In the genomic region with DNA sequence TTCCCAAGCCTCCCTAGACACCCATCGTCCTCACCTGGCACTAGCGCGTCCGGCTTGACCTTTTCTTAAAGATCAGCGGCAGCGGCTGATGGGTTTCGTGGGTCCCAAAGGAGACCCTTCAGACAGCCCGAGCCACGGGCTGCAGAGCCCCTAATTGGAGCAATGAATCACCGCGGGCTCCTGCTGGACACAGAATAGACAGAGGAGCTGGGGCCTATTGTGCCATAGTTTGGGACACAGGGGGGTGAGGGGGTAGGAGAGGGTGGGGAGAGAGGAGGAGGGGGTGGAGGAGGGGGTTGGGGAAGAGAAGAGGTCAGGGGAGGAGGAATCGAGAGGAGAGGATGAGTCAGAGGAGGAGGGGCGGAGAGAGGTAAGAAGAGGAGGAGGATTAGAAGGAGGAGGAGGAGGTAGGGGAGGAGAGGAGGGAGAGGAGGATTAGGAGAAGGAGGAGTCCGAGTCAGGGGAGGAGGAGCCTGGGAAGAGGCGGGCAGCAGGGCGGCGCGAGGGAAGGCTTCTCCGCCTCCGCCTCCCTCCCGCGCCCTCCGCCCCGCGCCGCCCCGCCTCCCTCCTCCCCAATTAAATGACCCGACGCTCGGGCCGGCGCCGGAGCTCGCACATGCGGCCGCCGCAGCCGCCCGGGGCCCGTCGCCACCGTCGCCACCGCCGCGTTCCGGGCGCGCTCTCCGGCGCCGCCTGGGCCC, we compare ENCODE assay signal across 8 mouse cellular contexts. TPM values are rescaled to one million over a fixed set of nuclear protein-coding genes. Genes with fewer than 3 reads are reported as not detected.
DNase-seq lines count a peak whose midpoint lies in the region; ATAC-seq and TF ChIP-seq lines count a peak whose summit lies in the region.

A gene (plus strand): TSS at position 566 of the 701 bp plus-strand sequence.

- peak within 1 kb of the TSS; percentile 94 for H3K4me2 ChIP-seq in forebrain, embryonic 13.5 days

- WGBS in forebrain, embryonic 13.5 days = 0% methylated on average over 27 of the region's 52 CpGs
- 10% methylated on average over 38 of the region's 52 CpGs for WGBS in lung, adult 2 months

- peak within 1 kb of the TSS; percentile 71 for H3K9ac ChIP-seq in forebrain, embryonic 13.5 days

- H3K9me3 ChIP-seq in forebrain, embryonic 13.5 days (replicated peaks) = no peaks in the 10 kb centered on the region

- peak; percentile 90 for DNase-seq in ZHBTc4 (ENCODE audit: low read depth, low spot score)
- DNase-seq in cerebellum, adult 11-12 months = peak; percentile 77
- peak; percentile 82 to 83 for DNase-seq in heart, postnatal 36 days
- peak; percentile 61 to 82 for DNase-seq in layer of hippocampus, adult 2 months (ENCODE audit: low spot score in 2 of 2)
- peak; percentile 75 for DNase-seq in lung, adult 2 months
- DNase-seq in ovary, postnatal 36 days (ENCODE audit: low spot score) = peak; percentile 84
- DNase-seq in natural killer cell, adult 2 months (ENCODE audit: low spot score in 2 of 2) = no peak

- ATAC-seq in forebrain, embryonic 13.5 days = peak; percentile 69

- H3K27ac ChIP-seq in forebrain, embryonic 13.5 days = peak within 1 kb of the TSS; percentile 44
- H3K27ac ChIP-seq in layer of hippocampus, adult 2 months = peak within 1 kb of the TSS; percentile 73; the same call in 1 of the 2 replicates

- H3K4me1 ChIP-seq in forebrain, embryonic 13.5 days = peaks cover 76% of the 10 kb centered on the region
- H3K4me1 ChIP-seq in lung, adult 2 months (ENCODE audit: control insufficient read depth, insufficient read depth, low read length) = peaks cover 11% of the 10 kb centered on the region

- no peaks in the 10 kb centered on the region for H3K36me3 ChIP-seq in forebrain, embryonic 13.5 days (ENCODE audit: poor library complexity, severe bottlenecking)

- intact Hi-C loops in heart, postnatal 36 days (cut with DNase I) = no loop called here

- no peak for TF ChIP-seq POLR2A in lung, adult 2 months (IDR thresholded peaks at IDR 0.05; ENCODE audit: borderline replicate concordance, extremely low read depth, low read depth, low read length)

- H3K27me3 ChIP-seq in forebrain, embryonic 13.5 days = peaks cover 29% of the 10 kb centered on the region

- no peak for TF ChIP-seq CTCF in layer of hippocampus, adult 2 months (conservative IDR thresholded peaks at IDR 0.05)
- TF ChIP-seq CTCF in lung, adult 2 months (IDR thresholded peaks at IDR 0.05; ENCODE audit: insufficient read depth, low read length) = no peak

- H3K4me3 ChIP-seq in forebrain, embryonic 13.5 days = peak within 1 kb of the TSS; percentile 54
- H3K4me3 ChIP-seq in layer of hippocampus, adult 2 months = peak within 1 kb of the TSS; percentile 56
- peak within 1 kb of the TSS; percentile 41 for H3K4me3 ChIP-seq in lung, adult 2 months (replicated peaks; ENCODE audit: extremely low read depth, low read depth, low read length)

RNA-seq across cellular contexts. Expression of the gene that starts here (rescaled TPM):
- polyA plus RNA-seq in forebrain, embryonic 13.5 days (2015; fragmentation: Nextera tagmentation; extraction: Ambion mirVana) = 24.0 and 24.9 TPM in 2 replicates
- total RNA-seq in heart, postnatal 36 days (2021) = 10 to 100 TPM; 21.2 to 26.6 TPM
- total RNA-seq in layer of hippocampus, adult 2 months (2021) = 100 to 1,000 TPM; 146 to 158 TPM
- polyA plus RNA-seq in lung, adult 2 months (2012; rRNA removed) = 35.6 and 39.6 TPM in 2 replicates

Comparison
In these comparisons a context has a peak if more than half of its experiments do, and no peak if none do; other contexts are left out.
1. RNA of the gene that starts here (total RNA-seq): 146 to 158 TPM in layer of hippocampus, adult 2 months; 21.2 to 26.6 TPM in heart, postnatal 36 days; every median in the first group is over 4 times any median in the second.
2. DNase-seq: peak in ZHBTc4 (single experiment), cerebellum, adult 11-12 months (single experiment), heart, postnatal 36 days (2 of 2), layer of hippocampus, adult 2 months (2 of 2), lung, adult 2 months (single experiment) and ovary, postnatal 36 days (single experiment); none in natural killer cell, adult 2 months (0 of 2).
3. Peak in every context shown above with its lines, with median percentiles within 50 percentile points of each other: H3K4me3 ChIP-seq.